Mouse (Mus musculus) gastrocnemius, postnatal 4 days (tissue): ENCODE data around the gene Fgf15. TPM values are rescaled to one million over a fixed set of nuclear protein-coding genes. Genes with fewer than 3 reads are reported as not detected.
"Not testable (repeated sequence)": the region's sequence is repeated elsewhere in the genome, so short reads cannot be mapped to it uniquely, and the experiment has no call there.

Experiments used
- DNase-seq, 2 experiments: peaks; one replicate each; pipeline ENCODE4 v3.0.0; 2021 to 2022; ENCODE audit warnings: low spot score in 2 of 2, mixed read lengths in 2 of 2
- total RNA-seq, 2 experiments: library from RNA; stranded (reverse); gene quantifications; 2 replicates each; pipeline ENCODE4 v1.2.3; 2021

Fgf15 gene
- total RNA-seq, 2 experiments from 2014 or later: not detected

- no peak for DNase-seq
These were observed 7.6 kb upstream of the Fgf15 start for GRCm38 (mm10) chr7:144888564-144889299.

GRCm38 (mm10) chr7:144890661-144891060, 5.7 kb upstream of the Fgf15 start:
- not testable (repeated sequence) for DNase-seq

GRCm38 (mm10) chr7:144891863-144892262, 4.5 kb upstream of the Fgf15 start:
- DNase-seq: no peak

GRCm38 (mm10) chr7:144892322-144892721, 4.0 kb upstream of the Fgf15 start:
- no peak for DNase-seq

GRCm38 (mm10) chr7:144894191-144894590, 2.1 kb upstream of the Fgf15 start:
- no peak for DNase-seq

DNA sequence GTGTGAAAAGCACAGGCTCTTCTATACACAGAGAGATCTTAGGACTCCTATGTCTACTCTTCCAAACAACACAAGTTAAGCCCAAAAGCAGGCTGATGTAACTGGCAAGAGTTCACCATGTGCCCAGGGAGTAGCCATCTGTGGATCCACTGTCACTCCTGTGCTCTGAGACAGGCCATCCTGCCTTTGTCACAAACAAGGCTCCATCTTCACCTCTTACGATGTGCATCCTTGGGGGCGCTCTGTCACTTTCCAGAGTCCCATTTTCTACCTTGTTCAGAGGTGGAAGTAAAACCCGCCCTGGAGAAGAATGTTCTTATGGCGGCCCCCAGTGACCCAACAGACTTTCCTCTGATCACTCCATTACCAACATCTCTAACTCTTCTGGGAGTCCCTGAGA, 1.6 kb upstream of the Fgf15 start:
- DNase-seq: no peak

GRCm38 (mm10) chr7:144895305-144896111, 823 bp upstream of the Fgf15 start:
- peak in 1 of 2 experiments; percentile 67 for DNase-seq

GRCm38 (mm10) chr7:144898506-144898905, 2.2 kb downstream of the Fgf15 start:
- no peak for DNase-seq

DNA sequence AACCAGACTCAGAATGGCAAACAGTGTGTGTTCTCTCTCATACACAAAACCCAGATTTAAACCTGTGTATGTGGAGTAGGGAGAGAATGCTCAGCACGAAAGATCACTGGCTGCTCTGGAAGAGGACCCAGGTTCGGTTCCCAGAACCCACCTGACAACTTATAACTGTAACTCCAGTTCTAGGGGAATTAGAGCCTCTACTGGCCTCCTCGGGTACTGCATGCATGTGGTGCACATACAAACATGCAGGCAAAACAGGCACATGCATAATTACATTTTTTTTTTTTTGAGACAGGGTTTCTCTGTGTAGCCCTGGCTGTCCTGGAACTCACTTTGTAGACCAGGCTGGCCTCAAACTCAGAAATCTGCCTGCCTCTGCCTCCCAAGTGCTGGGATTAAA, 9.2 kb downstream of the Fgf15 start:
- not testable (repeated sequence) for DNase-seq

- DNase-seq: peak in 1 of 2 experiments; percentile 63
These were observed 10.5 kb downstream of the Fgf15 start for GRCm38 (mm10) chr7:144906708-144907397.

DNA sequence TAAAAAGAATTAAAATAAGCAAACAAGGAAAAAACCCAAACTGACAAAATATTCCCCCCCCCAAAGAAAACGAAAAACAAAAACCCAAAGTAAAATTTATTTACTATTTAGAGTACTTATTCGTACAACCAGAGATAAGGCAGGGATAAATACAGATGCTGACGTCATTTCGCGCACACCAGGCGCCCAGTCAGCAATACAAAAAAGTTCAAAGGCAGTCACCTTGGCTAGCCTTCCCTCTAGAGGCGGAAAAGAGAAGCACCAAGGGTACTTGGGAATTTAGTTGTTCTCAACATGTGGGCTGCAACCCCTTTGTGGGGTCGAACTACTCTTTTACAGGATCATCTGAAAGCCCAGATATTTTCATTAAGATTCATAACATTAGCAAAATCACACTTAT, 11.5 kb downstream of the Fgf15 start:
- DNase-seq: no peak

- DNase-seq: no peak
These were observed 12.4 kb downstream of the Fgf15 start for GRCm38 (mm10) chr7:144908705-144909104.

- no peak for DNase-seq
These were observed 14.8 kb downstream of the Fgf15 start for GRCm38 (mm10) chr7:144911121-144911520.

DNA sequence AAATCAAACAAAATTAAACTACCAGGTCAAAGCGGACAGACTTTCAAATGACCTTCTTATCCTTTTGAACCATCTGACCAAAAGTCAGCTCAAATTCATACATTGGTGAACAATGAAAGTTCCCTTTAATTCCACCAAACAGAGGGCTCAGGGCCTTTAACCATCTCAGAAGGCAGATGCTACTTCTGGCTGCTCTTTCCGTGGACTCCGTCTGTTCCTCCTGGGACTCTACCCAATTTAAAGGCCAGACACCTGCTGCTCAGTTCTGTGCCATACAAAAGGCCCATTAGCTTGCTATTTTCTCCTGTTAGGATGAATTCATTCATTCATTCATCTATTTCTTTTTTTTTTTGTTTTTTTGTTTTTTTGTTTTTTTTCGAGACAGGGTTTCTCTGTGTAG, 16.6 kb downstream of the Fgf15 start:
- no peak for DNase-seq

- DNase-seq: no peak
These were observed 18.1 kb downstream of the Fgf15 start for GRCm38 (mm10) chr7:144914296-144914947.

DNA sequence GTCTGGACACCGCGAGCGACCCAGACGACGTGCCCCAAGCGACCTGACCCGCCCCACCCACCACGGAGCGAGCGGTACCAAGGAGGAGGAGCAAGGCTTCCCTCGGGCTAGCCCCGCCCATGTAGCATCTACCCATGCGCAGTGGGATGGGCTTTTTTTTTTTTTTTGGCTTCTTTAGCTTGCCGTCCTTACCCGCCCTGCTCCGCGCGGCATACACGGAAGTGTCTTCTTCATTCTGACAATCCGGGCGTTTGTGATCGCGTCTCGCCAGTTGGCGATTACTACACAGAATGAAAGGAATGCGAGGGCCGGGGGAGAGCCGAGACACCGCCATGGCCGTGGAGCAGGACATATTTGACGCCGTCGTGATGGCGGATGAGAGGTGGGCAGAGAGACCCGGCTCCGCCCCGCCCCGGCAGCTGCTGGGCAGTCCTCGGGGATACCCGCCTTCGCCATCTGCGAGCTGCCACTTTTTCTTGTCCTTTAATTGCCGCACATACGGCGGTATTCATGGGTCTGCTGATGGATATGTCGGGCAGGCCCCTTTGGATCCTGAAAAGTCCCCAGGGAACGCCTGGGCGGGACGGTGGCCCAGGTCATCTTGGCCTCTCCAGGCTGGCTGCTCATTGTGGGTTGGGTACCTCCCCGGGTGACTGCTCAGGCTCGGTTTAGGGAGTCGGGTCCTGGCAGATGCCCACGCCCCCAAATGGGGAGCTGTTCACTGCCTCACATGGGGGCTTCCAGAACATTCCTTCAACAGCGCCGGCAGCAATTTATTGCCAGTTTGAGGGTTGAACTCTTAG, 18.8 kb downstream of the Fgf15 start, which contains the start of gene LTO1:
Gene LTO1 (plus strand): TSS at position 153 of the 803 bp plus-strand sequence.
- peak; percentile 75 to 89 for DNase-seq

- DNase-seq: no peak
These were observed 22.5 kb downstream of the Fgf15 start for GRCm38 (mm10) chr7:144918823-144919222.

- no peak for DNase-seq
These were observed 31.3 kb downstream of the Fgf15 start for GRCm38 (mm10) chr7:144927591-144927990.

- no peak for DNase-seq
These were observed 31.9 kb downstream of the Fgf15 start for GRCm38 (mm10) chr7:144928009-144928888.
